Mouse (Mus musculus) heart, embryonic 15.5 days (tissue): ENCODE data around the gene Pde1a. TPM values are rescaled to one million over a fixed set of nuclear protein-coding genes. Genes with fewer than 3 reads are reported as not detected.
A peak's percentile ranks its signal among the peaks of the same experiment; 100 is the strongest.

Source experiments
- ATAC-seq: fragments of 200-750 bp; cut with Nextera tagmentation; replicated peaks from 2 replicates; pipeline ENCODE4 v1.8.0; 2017; ENCODE audit warnings: low read depth, moderate TSS enrichment; ENCODE audit not compliant: insufficient number of reproducible peaks, insufficient read depth, low FRiP score
- H3K27ac ChIP-seq: fragments of 300-500 bp; sonication (generic); 2 replicates; pipeline ENCODE4 v1.5.1; 2015; ENCODE audit warnings: mild to moderate bottlenecking, inconsistent platforms
- H3K27me3 ChIP-seq: fragments of 300-500 bp; sonication (generic); 2 replicates; pipeline ENCODE4 v1.6.1; 2015; ENCODE audit warnings: inconsistent platforms
- H3K36me3 ChIP-seq: fragments of 300-500 bp; sonication (generic); 2 replicates; pipeline ENCODE4 v1.6.1; 2015; ENCODE audit warnings: mild to moderate bottlenecking, inconsistent platforms
- H3K4me1 ChIP-seq: fragments of 300-500 bp; sonication (generic); replicated peaks from 2 replicates; pipeline ENCODE4 v1.6.1; 2015; ENCODE audit warnings: inconsistent platforms
- H3K4me2 ChIP-seq: fragments of 300-500 bp; sonication (generic); 2 replicates; pipeline ENCODE4 v1.6.1; 2015; ENCODE audit warnings: inconsistent platforms, mild to moderate bottlenecking, moderate library complexity
- H3K4me3 ChIP-seq: fragments of 300-500 bp; sonication (generic); 2 replicates; pipeline ENCODE4 v1.5.1; 2015; ENCODE audit warnings: mild to moderate bottlenecking, inconsistent platforms
- H3K9ac ChIP-seq: fragments of 300-500 bp; sonication (generic); 2 replicates; pipeline ENCODE4 v1.6.1; 2015; ENCODE audit warnings: mild to moderate bottlenecking, inconsistent platforms
- H3K9me3 ChIP-seq: fragments of 300-500 bp; sonication (generic); replicated peaks from 2 replicates; pipeline ENCODE4 v1.6.1; 2016; ENCODE audit warnings: inconsistent platforms
- WGBS: fragments of 180-500 bp; shearing (Covaris S2); methylation state at CpG from one replicate; pipeline ENCODE4 v1.1.7; 2015; ENCODE audit warnings: mixed read lengths; 5-methylcytosine and 5-hydroxymethylcytosine counted together
- polyA plus RNA-seq: library from polyadenylated mRNA; unstranded; fragments of >200 nt; fragmentation: Nextera tagmentation; extraction: Ambion mirVana; gene quantifications from 2 replicates; pipeline ENCODE4 v1.2.1, GENCODE M21; 2015

Gene Pde1a
- 25.5 and 26.2 TPM in 2 replicates for polyA plus RNA-seq

DNA sequence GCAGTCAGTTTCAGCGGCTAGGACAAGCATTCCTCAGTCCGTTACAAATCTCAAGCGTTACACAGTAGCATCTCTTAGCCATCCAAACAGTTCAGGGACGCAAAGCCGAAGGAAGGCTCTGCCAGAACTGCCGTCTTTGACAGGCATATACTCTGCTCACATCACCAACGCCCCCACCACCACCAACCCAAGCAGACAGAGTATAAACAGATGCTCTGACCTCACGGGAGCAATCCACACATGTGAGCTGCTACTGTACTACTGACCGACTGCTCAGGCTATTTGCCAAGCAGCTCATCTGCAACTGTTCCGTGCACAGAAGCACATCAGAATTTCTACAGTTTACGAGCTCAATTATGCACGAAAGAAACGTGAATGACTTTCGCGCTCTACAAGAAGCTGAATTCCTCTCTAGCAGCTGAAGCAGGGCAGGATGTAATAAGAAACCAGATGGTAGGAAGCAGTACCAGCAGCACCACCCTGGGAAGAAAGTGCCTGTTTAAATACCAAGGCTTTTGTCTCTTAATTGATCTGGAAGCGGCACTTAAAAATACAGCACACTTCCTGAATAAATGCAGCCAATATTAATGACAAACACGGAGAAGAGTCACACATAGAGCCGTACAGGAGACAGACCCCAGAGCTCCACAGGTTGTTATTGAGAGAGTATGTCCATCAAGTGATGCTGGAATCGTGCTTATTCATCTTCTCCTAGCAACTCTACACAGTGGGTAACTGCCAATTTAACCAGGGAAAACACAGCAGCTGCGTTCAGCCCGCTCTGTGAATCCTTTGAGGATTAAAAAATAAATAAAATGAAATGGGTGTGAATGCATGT is at the start of gene Pde1a:
Gene Pde1a (minus strand): TSS at position 598 of the 838 bp plus-strand sequence.
- H3K27me3 ChIP-seq: no peaks in the 10 kb centered on the region
- 20% methylated on average over 21 of the region's 21 CpGs for WGBS
- H3K4me2 ChIP-seq: peak within 1 kb of the TSS; percentile 55
- ATAC-seq: no peak
- no peaks in the 10 kb centered on the region for H3K9me3 ChIP-seq
- H3K4me3 ChIP-seq: peak within 1 kb of the TSS; percentile 30
- H3K27ac ChIP-seq: no peak within 1 kb of the TSS
- peaks cover 2% of the 10 kb centered on the region; the same call in 1 of the 2 replicates for H3K4me1 ChIP-seq
- no peak within 1 kb of the TSS for H3K9ac ChIP-seq
- no peaks in the 10 kb centered on the region for H3K36me3 ChIP-seq

DNA sequence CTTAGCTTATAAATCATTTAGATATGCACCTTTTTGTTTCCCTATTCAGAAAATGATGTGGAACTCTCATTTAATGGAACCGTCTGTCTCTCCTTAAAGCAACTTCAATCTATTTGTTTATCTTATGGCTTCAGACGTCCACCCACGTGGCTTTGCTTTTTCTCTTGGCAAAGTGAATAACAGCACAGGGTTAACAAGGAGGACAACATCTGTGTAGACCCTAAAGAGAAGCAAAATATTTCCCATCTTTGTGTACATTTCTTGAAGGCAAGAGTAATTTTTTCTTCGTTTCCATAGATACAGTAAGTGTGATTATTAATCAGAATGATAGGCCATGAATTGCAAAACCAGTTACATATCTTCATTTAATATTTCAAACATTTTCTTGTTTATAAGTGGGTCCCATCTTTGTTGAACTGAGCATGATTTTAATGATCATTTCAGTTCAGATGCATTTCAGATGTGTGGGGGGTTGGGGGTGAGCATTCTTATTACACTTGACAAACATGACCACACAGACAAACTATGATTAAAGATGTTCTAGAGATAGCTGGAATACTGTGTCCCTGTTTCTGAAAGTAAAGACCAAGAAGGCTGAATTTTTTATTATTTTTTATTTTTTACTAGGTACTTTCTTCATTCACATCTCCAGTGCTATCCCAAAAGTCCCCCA is 49.5 kb upstream of the Pde1a start:
- 66% methylated on average over 4 of the region's 4 CpGs for WGBS
- no peak for ATAC-seq
- H3K9ac ChIP-seq: no peak overlapping the region

DNA sequence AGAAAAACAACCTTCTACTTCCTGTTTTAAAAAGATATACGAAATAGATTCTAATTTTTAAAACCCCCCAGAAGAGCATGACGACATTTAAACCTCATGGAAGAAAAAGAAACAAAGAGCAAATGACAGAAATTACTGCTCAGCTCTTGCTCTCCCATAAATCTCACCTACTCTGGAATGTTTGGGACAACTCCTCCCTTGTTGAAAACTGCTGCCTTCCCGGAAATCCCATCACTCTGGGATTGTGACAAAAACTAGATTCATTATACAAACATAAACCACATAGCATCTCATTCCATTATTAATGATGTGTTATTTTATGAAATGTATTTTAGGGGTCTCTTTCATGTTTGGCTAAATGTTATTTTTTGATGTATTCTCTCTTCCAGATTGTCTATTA is 48.9 kb upstream of the Pde1a start:
- H3K4me3 ChIP-seq: no peak overlapping the region
- no peak for ATAC-seq

More for the DNA sequence above, 49.5 kb upstream of the Pde1a start:
- H3K27ac ChIP-seq: no peak overlapping the region
- H3K4me3 ChIP-seq: no peak overlapping the region
- peaks cover 14% of the 10 kb centered on the region for H3K27me3 ChIP-seq
- H3K9me3 ChIP-seq: no peaks in the 10 kb centered on the region
- H3K4me2 ChIP-seq: no peak overlapping the region
- H3K4me1 ChIP-seq: no peaks in the 10 kb centered on the region
- no peaks in the 10 kb centered on the region for H3K36me3 ChIP-seq

DNA sequence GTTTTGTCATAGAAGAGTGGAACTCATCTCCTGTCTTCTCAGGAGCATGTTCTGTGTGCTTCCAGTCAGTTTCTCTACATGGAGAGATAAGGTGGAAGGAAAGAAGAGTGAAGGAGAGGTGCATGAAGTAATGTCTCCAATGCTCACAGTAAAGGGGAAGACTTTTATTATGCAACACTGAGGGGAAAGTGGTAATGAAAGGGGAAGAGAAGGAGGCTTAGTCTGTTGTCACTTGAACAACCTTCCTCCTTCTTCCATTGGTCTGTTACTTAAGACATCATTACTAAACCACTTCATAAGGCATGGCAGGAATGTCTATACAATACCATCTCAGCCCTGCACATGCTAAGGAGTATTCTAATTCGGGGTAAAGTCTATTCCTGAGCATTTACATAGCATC is 38.8 kb upstream of the Pde1a start:
- H3K36me3 ChIP-seq: no peaks in the 10 kb centered on the region
- H3K9me3 ChIP-seq: no peaks in the 10 kb centered on the region
- H3K27me3 ChIP-seq: peaks cover 6% of the 10 kb centered on the region; the same call in 1 of the 2 replicates
- ATAC-seq: no peak
- H3K4me3 ChIP-seq: no peak overlapping the region
- 84% methylated on average over 1 of the region's 1 CpGs for WGBS
- H3K4me2 ChIP-seq: no peak overlapping the region
- H3K9ac ChIP-seq: no peak overlapping the region
- peaks cover 3% of the 10 kb centered on the region; the same call in 1 of the 2 replicates for H3K4me1 ChIP-seq
- H3K27ac ChIP-seq: no peak overlapping the region

More for the DNA sequence above, 48.9 kb upstream of the Pde1a start:
- Histone ChIP-seq H3K4me2 (no peak overlapping the region), H3K4me1 (no peaks in the 10 kb centered on the region), H3K27me3 (peaks cover 14% of the 10 kb centered on the region), H3K36me3 (no peaks in the 10 kb centered on the region), H3K27ac (no peak overlapping the region), H3K9me3 (no peaks in the 10 kb centered on the region), H3K9ac (no peak overlapping the region)
- WGBS: 57% methylated on average over 3 of the region's 3 CpGs

DNA sequence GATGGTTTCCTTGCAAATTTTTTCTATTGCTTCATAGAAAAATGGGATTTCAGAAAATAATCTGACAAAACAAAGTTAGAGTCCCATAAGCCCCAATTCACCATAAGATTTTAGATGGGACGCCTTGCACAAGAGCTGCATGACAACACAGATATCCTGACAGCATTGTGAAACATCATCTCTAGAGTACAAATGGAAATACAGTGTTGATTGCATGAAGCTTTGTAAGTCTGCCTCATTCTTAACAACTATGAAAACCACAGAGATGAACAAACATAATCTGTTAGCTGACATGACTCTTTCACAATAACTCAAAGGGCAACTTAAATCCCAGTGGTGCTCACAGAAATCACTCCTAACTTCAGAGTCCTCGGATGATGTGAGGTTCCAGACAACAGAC is 29.5 kb upstream of the Pde1a start:
- H3K27ac ChIP-seq: no peak overlapping the region
- no peak overlapping the region for H3K4me2 ChIP-seq
- no peak overlapping the region for H3K9ac ChIP-seq
- ATAC-seq: no peak
- no peaks in the 10 kb centered on the region for H3K9me3 ChIP-seq
- H3K4me1 ChIP-seq: no peaks in the 10 kb centered on the region
- no peaks in the 10 kb centered on the region for H3K27me3 ChIP-seq
- H3K4me3 ChIP-seq: no peak overlapping the region
- H3K36me3 ChIP-seq: no peaks in the 10 kb centered on the region
- 75% methylated on average over 2 of the region's 2 CpGs for WGBS

DNA sequence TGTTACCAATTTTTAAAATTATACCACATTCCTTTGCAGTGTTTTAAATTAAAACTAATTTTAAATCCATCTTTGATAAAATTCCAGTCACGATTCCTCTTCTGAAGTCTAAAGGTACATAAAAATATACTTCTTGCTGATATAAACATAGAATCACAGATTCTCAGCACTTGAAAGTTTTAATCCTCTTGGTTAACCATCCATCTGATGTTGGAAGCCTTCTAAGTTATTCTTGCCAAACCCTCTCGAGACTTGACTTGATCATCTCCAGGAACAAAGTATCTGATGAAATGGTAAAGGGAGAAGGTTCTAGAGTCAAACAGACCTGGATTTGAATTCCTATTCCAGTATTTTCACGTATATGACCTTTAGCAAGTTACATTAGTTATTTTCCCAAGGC is 28.9 kb upstream of the Pde1a start:
- H3K9me3 ChIP-seq: no peaks in the 10 kb centered on the region

DNA sequence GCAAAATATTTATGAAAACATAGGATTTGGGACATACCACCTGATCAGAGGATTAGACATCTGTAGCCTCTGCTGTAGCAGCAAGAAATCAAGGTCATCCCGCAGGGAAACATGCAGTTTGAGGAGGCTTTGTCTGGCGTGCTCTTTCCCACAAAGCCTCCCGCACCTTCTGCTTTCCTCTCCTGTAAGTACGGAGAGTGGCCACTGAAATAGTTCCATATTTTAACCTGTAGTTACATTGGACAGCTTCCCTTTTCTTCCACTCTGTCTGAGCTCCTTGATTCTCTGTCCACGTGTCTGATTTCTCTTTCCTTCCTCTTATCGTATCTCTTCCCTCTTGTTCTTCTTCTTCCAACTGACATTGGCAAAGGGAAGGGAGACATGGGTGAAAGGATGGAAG is 20.8 kb upstream of the Pde1a start:
- Histone ChIP-seq H3K27ac (no peak overlapping the region), H3K9me3 (no peaks in the 10 kb centered on the region), H3K27me3 (no peaks in the 10 kb centered on the region), H3K4me1 (no peaks in the 10 kb centered on the region), H3K4me2 (no peak overlapping the region), H3K9ac (no peak overlapping the region), H3K36me3 (no peaks in the 10 kb centered on the region), H3K4me3 (no peak overlapping the region)
- 75% methylated on average over 6 of the region's 6 CpGs for WGBS
- no peak for ATAC-seq

More for the DNA sequence above, 28.9 kb upstream of the Pde1a start:
- Histone ChIP-seq H3K27ac (no peak overlapping the region), H3K4me1 (no peaks in the 10 kb centered on the region), H3K4me2 (no peak overlapping the region), H3K9ac (no peak overlapping the region), H3K4me3 (no peak overlapping the region), H3K27me3 (no peaks in the 10 kb centered on the region), H3K36me3 (no peaks in the 10 kb centered on the region)
- 78% methylated on average over 3 of the region's 3 CpGs for WGBS
- no peak for ATAC-seq

DNA sequence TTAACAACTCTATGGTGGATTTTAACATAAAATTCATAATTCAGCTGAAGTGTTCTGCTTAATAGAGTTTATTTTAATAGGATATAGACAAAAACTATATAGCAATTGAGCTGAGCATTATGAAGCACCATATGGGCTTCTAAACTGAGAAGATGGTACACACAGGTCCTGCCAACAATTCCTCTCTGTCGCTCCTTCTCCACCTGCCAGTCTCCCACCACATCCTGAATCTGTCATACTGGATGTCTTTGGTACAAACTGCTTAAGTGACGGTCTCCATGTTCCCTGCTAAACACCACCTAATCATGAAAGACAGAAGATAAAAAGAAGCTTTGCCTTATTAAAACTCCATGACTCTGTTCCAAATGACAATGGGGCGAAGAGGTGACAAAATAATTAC is 20.1 kb upstream of the Pde1a start:
- no peaks in the 10 kb centered on the region for H3K9me3 ChIP-seq
- H3K4me2 ChIP-seq: no peak overlapping the region
- no peak overlapping the region for H3K9ac ChIP-seq
- no peak overlapping the region for H3K4me3 ChIP-seq
- no peaks in the 10 kb centered on the region for H3K36me3 ChIP-seq
- H3K27me3 ChIP-seq: no peaks in the 10 kb centered on the region
- 77% methylated on average over 3 of the region's 3 CpGs for WGBS
- no peak overlapping the region for H3K27ac ChIP-seq
- no peak for ATAC-seq
- H3K4me1 ChIP-seq: no peaks in the 10 kb centered on the region

DNA sequence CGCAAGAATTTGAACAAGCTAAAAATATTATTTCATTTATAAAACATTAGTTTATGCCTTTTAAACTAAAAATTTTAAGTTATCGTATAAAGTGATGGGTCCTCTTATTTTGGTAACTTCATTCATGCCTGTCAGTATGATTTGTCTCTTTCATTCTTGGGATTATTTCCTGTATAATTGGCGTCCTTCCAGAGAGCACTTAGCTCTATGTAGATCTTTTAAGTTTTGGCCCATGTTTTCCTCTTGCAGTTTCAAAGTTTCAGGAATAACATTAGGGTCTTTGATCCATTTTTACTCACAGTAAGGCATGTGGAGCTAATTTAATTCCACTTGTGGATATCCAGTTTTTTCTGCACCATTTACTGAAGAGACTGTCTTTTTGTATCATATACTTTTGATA is 5.8 kb upstream of the Pde1a start:
- no peak overlapping the region for H3K4me3 ChIP-seq
- no peak overlapping the region for H3K9ac ChIP-seq
- H3K27me3 ChIP-seq: no peaks in the 10 kb centered on the region
- no peaks in the 10 kb centered on the region for H3K9me3 ChIP-seq
- H3K4me1 ChIP-seq: no peaks in the 10 kb centered on the region
- H3K4me2 ChIP-seq: no peak overlapping the region
- ATAC-seq: no peak
- WGBS: 75% methylated on average over 3 of the region's 3 CpGs
- no peak overlapping the region for H3K27ac ChIP-seq
- no peaks in the 10 kb centered on the region for H3K36me3 ChIP-seq

DNA sequence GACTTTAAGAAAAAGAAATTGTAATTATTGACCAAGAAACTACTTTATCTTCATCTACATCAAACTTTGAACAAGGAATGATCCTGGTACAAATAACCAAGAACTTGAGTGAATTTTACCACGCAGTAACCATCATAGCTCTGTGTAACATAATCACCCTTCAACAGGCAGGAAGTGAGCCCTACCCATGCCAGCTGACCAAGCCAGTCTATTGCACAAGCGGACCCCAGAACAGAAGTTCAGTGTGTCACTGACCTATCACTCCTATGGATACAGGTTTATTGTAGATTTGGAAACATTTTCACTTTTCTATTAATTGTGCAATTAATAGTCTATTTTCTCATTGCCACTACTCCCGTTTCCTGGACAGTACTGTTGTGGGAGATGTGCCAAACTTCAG is 3.4 kb upstream of the Pde1a start:
- peaks cover 2% of the 10 kb centered on the region; the same call in 1 of the 2 replicates for H3K4me1 ChIP-seq
- H3K4me3 ChIP-seq: no peak overlapping the region
- H3K27ac ChIP-seq: no peak overlapping the region
- H3K27me3 ChIP-seq: no peaks in the 10 kb centered on the region
- no peak overlapping the region for H3K9ac ChIP-seq
- WGBS: 70% methylated on average over 3 of the region's 3 CpGs
- no peak overlapping the region for H3K4me2 ChIP-seq
- H3K9me3 ChIP-seq: no peaks in the 10 kb centered on the region
- no peak for ATAC-seq
- H3K36me3 ChIP-seq: no peaks in the 10 kb centered on the region

DNA sequence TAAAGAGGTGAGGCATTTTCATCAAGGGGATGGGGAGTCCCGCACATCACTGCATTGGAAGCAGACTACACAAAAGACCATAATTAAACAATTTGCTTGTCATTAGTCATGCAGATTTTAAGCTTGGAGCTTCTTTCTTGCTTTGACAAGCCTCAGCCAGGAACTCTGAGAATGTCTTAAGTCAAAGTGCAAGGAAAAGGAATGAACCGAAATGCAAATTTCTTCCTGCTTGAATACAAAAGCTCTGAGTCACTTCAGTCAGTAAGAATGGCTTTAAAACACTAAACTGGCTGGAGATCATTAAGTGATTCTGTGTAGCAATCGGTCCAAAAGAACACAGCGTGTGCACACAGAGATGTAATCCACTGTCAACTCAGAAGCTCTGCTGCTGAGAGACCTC is 2.6 kb downstream of the Pde1a start:
- no peak overlapping the region for H3K9ac ChIP-seq
- no peak for ATAC-seq
- no peak overlapping the region for H3K4me3 ChIP-seq
- no peaks in the 10 kb centered on the region for H3K9me3 ChIP-seq
- no peak overlapping the region for H3K27ac ChIP-seq
- no peaks in the 10 kb centered on the region for H3K27me3 ChIP-seq
- H3K36me3 ChIP-seq: no peaks in the 10 kb centered on the region
- WGBS: 57% methylated on average over 4 of the region's 4 CpGs
- H3K4me2 ChIP-seq: no peak overlapping the region
- peaks cover 2% of the 10 kb centered on the region; the same call in 1 of the 2 replicates for H3K4me1 ChIP-seq
